Mouse (Mus musculus) limb, embryonic 13.5 days (tissue): ENCODE measurements at regions not wholly inside any gene's neighbourhood (a gene's known extent, or its start where the extent isn't known, plus 50 kb on each side); places are given as distances from the start of the nearest gene placed in this dataset.
"Not testable (repeated sequence)": the region's sequence is repeated elsewhere in the genome, so short reads cannot be mapped to it uniquely, and the experiment has no call there.

ENCODE experiments used
- ATAC-seq: fragments of 200-750 bp; cut with Nextera tagmentation; 2 replicates; pipeline ENCODE4 v1.8.0; 2017; ENCODE audit warnings: low read depth, moderate number of reproducible peaks, moderate TSS enrichment; ENCODE audit not compliant: low FRiP score
- H3K27ac ChIP-seq: fragments of 300-500 bp; sonication (generic); 2 replicates; pipeline ENCODE4 v1.5.1; 2015; ENCODE audit warnings: inconsistent platforms, mild to moderate bottlenecking, moderate library complexity
- H3K27me3 ChIP-seq: fragments of 300-500 bp; sonication (generic); 2 replicates; pipeline ENCODE4 v1.6.1; 2015; ENCODE audit warnings: mild to moderate bottlenecking, inconsistent platforms
- H3K36me3 ChIP-seq: fragments of 300-500 bp; sonication (generic); 2 replicates; pipeline ENCODE4 v1.6.1; 2015; ENCODE audit warnings: inconsistent platforms, mild to moderate bottlenecking, moderate library complexity
- H3K4me1 ChIP-seq: fragments of 300-500 bp; sonication (generic); 2 replicates; pipeline ENCODE4 v1.6.1; 2015; ENCODE audit warnings: inconsistent platforms
- H3K4me2 ChIP-seq: fragments of 300-500 bp; sonication (generic); replicated peaks from 2 replicates; pipeline ENCODE4 v1.6.1; 2015; ENCODE audit warnings: inconsistent platforms, mild to moderate bottlenecking, moderate library complexity
- H3K4me3 ChIP-seq: fragments of 300-500 bp; sonication (generic); 2 replicates; pipeline ENCODE4 v1.5.1; 2015; ENCODE audit warnings: moderate library complexity, mild to moderate bottlenecking, inconsistent platforms
- H3K9ac ChIP-seq: fragments of 300-500 bp; sonication (generic); 2 replicates; pipeline ENCODE4 v1.6.1; 2015; ENCODE audit warnings: mild to moderate bottlenecking, inconsistent platforms
- H3K9me3 ChIP-seq: fragments of 300-500 bp; sonication (generic); 2 replicates; pipeline ENCODE4 v1.6.1; 2016; ENCODE audit warnings: inconsistent platforms
- WGBS: fragments of 180-500 bp; shearing (Covaris S2); methylation state at CpG from one replicate; pipeline ENCODE4 v1.1.7; 2015; 5-methylcytosine and 5-hydroxymethylcytosine counted together

- Histone ChIP-seq H3K9me3 (0 out of 2 replicates have a peak, but pooled peaks cover 3% of the 10 kb centered on the region), H3K4me3 (no peak overlapping the region), H3K36me3 (no peaks in the 10 kb centered on the region), H3K9ac (no peak overlapping the region), H3K27me3 (no peaks in the 10 kb centered on the region), H3K4me1 (peaks cover 31% of the 10 kb centered on the region), H3K4me2 (peak overlapping the region; percentile 46), H3K27ac (peak overlapping the region; percentile 40; the same call in 1 of the 2 replicates)
- under 1% methylated on average over 7 of the region's 7 CpGs for WGBS
- ATAC-seq: peak; percentile 84
Observed at GRCm38 (mm10) chr11:25057093-25057521, 979.3 kb downstream of the Bcl11a start.

GRCm38 (mm10) chr11:25057543-25057942 lies 979.7 kb downstream of the Bcl11a start:
- WGBS: 5% methylated on average over 2 of the region's 2 CpGs
- Histone ChIP-seq H3K4me1 (peaks cover 31% of the 10 kb centered on the region), H3K36me3 (no peaks in the 10 kb centered on the region), H3K27ac (peak overlapping the region; percentile 40; the same call in 1 of the 2 replicates), H3K4me2 (peak overlapping the region; percentile 46), H3K27me3 (no peaks in the 10 kb centered on the region), H3K4me3 (no peak overlapping the region), H3K9ac (no peak overlapping the region), H3K9me3 (0 out of 2 replicates have a peak, but pooled peaks cover 3% of the 10 kb centered on the region)
- ATAC-seq: peak; percentile 75; the same call in 1 of the 2 replicates

GRCm38 (mm10) chr11:25063042-25063441 lies 985.2 kb downstream of the Bcl11a start:
- no peak for ATAC-seq
- H3K9ac ChIP-seq: no peak overlapping the region
- no peaks in the 10 kb centered on the region for H3K27me3 ChIP-seq
- no peak overlapping the region for H3K4me3 ChIP-seq
- no peaks in the 10 kb centered on the region for H3K36me3 ChIP-seq
- no peak overlapping the region for H3K27ac ChIP-seq
- H3K4me2 ChIP-seq: no peak overlapping the region
- peaks cover 8% of the 10 kb centered on the region; the same call in 1 of the 2 replicates for H3K4me1 ChIP-seq
- H3K9me3 ChIP-seq: no peaks in the 10 kb centered on the region
- WGBS: 42% methylated on average over 4 of the region's 4 CpGs

- ATAC-seq: no peak
Observed at GRCm38 (mm10) chr11:25063978-25064377, 986.1 kb downstream of the Bcl11a start.

GRCm38 (mm10) chr11:25099976-25100375 lies 1022.1 kb downstream of the Bcl11a start:
- not testable (repeated sequence) for H3K27ac ChIP-seq, H3K36me3 ChIP-seq, H3K4me3 ChIP-seq, H3K27me3 ChIP-seq, H3K4me2 ChIP-seq, H3K9ac ChIP-seq, ATAC-seq, H3K9me3 ChIP-seq
- WGBS: 92% methylated on average over 3 of the region's 3 CpGs
- peaks cover 12% of the 10 kb centered on the region for H3K4me1 ChIP-seq

More at GRCm38 (mm10) chr11:25063978-25064377, 986.1 kb downstream of the Bcl11a start:
- H3K9ac ChIP-seq: no peak overlapping the region
- H3K36me3 ChIP-seq: no peaks in the 10 kb centered on the region
- H3K27ac ChIP-seq: no peak overlapping the region
- no peak overlapping the region for H3K4me2 ChIP-seq
- 34% methylated on average over 2 of the region's 2 CpGs for WGBS
- no peaks in the 10 kb centered on the region for H3K27me3 ChIP-seq
- H3K4me1 ChIP-seq: peaks cover 7% of the 10 kb centered on the region; the same call in 1 of the 2 replicates
- H3K4me3 ChIP-seq: no peak overlapping the region
- no peaks in the 10 kb centered on the region for H3K9me3 ChIP-seq

GRCm38 (mm10) chr11:25104432-25104831 lies 1026.6 kb downstream of the Bcl11a start:
- H3K9ac ChIP-seq: no peak overlapping the region
- no peaks in the 10 kb centered on the region for H3K9me3 ChIP-seq
- ATAC-seq: 0 out of 2 replicates have a peak, but pooled peaks have one; percentile 48
- no peak overlapping the region for H3K4me2 ChIP-seq
- H3K4me3 ChIP-seq: no peak overlapping the region
- H3K4me1 ChIP-seq: peaks cover 12% of the 10 kb centered on the region
- H3K36me3 ChIP-seq: no peaks in the 10 kb centered on the region
- no peaks in the 10 kb centered on the region for H3K27me3 ChIP-seq
- 17% methylated on average over 8 of the region's 8 CpGs for WGBS
- H3K27ac ChIP-seq: no peak overlapping the region; the same call in 1 of the 2 replicates

GRCm38 (mm10) chr11:25124458-25124857 lies 1046.6 kb downstream of the Bcl11a start:
- Histone ChIP-seq H3K4me2 (no peak overlapping the region), H3K36me3 (no peaks in the 10 kb centered on the region), H3K4me3 (no peak overlapping the region), H3K27ac (no peak overlapping the region), H3K9me3 (no peaks in the 10 kb centered on the region), H3K9ac (no peak overlapping the region), H3K27me3 (no peaks in the 10 kb centered on the region), H3K4me1 (no peaks in the 10 kb centered on the region)
- peak; percentile 32; the same call in 1 of the 2 replicates for ATAC-seq
- 42% methylated on average over 2 of the region's 2 CpGs for WGBS

GRCm38 (mm10) chr11:25142226-25142625 lies 1064.4 kb downstream of the Bcl11a start:
- Histone ChIP-seq H3K4me3 (no peak overlapping the region), H3K4me2 (no peak overlapping the region), H3K9ac (no peak overlapping the region), H3K27ac (no peak overlapping the region), H3K4me1 (peaks cover 7% of the 10 kb centered on the region; the same call in 1 of the 2 replicates), H3K27me3 (no peaks in the 10 kb centered on the region), H3K36me3 (no peaks in the 10 kb centered on the region), H3K9me3 (no peaks in the 10 kb centered on the region)
- WGBS: 37% methylated on average over 2 of the region's 2 CpGs
- ATAC-seq: no peak

GRCm38 (mm10) chr11:25142833-25143232 lies 1065.0 kb downstream of the Bcl11a start:
- no peaks in the 10 kb centered on the region for H3K9me3 ChIP-seq
- no peak overlapping the region for H3K9ac ChIP-seq
- no peaks in the 10 kb centered on the region for H3K27me3 ChIP-seq
- H3K4me2 ChIP-seq: no peak overlapping the region
- 0 out of 2 replicates have a peak, but pooled peaks have one; percentile 28 for ATAC-seq
- no peak overlapping the region for H3K4me3 ChIP-seq
- no peak overlapping the region for H3K27ac ChIP-seq
- peaks cover 7% of the 10 kb centered on the region; the same call in 1 of the 2 replicates for H3K4me1 ChIP-seq
- H3K36me3 ChIP-seq: no peaks in the 10 kb centered on the region
- WGBS: 35% methylated on average over 4 of the region's 4 CpGs

- Histone ChIP-seq H3K4me1 (peaks cover 7% of the 10 kb centered on the region; the same call in 1 of the 2 replicates), H3K27me3 (no peaks in the 10 kb centered on the region)
- WGBS: 84% methylated on average over 3 of the region's 3 CpGs
Observed at GRCm38 (mm10) chr11:25147287-25147686, 1063.3 kb downstream of the 5730522E02Rik start.

GRCm38 (mm10) chr11:25156705-25157104 lies 1053.9 kb downstream of the 5730522E02Rik start:
- no peak overlapping the region for H3K4me3 ChIP-seq
- WGBS: 31% methylated on average over 5 of the region's 5 CpGs
- H3K36me3 ChIP-seq: no peaks in the 10 kb centered on the region
- no peak overlapping the region for H3K9ac ChIP-seq
- no peaks in the 10 kb centered on the region for H3K27me3 ChIP-seq
- no peak overlapping the region for H3K27ac ChIP-seq
- no peak overlapping the region for H3K4me2 ChIP-seq
- H3K4me1 ChIP-seq: peaks cover 7% of the 10 kb centered on the region; the same call in 1 of the 2 replicates
- no peaks in the 10 kb centered on the region for H3K9me3 ChIP-seq
- ATAC-seq: no peak

More at GRCm38 (mm10) chr11:25147287-25147686, 1063.3 kb downstream of the 5730522E02Rik start:
- H3K4me2 ChIP-seq: no peak overlapping the region
- no peak for ATAC-seq
- H3K4me3 ChIP-seq: no peak overlapping the region
- no peaks in the 10 kb centered on the region for H3K36me3 ChIP-seq
- H3K9ac ChIP-seq: no peak overlapping the region
- no peaks in the 10 kb centered on the region for H3K9me3 ChIP-seq
- H3K27ac ChIP-seq: no peak overlapping the region

- no peak overlapping the region for H3K9ac ChIP-seq
- no peak for ATAC-seq
- H3K27ac ChIP-seq: no peak overlapping the region
- H3K36me3 ChIP-seq: no peaks in the 10 kb centered on the region
- 31% methylated on average over 11 of the region's 11 CpGs for WGBS
- no peak overlapping the region for H3K4me2 ChIP-seq
- H3K4me1 ChIP-seq: peaks cover 7% of the 10 kb centered on the region; the same call in 1 of the 2 replicates
- H3K27me3 ChIP-seq: no peaks in the 10 kb centered on the region
- no peak overlapping the region for H3K4me3 ChIP-seq
- no peaks in the 10 kb centered on the region for H3K9me3 ChIP-seq
Observed at GRCm38 (mm10) chr11:25157135-25157860, 1053.3 kb downstream of the 5730522E02Rik start.
